Comparison of ENCODE assay signal across 21 mouse cellular contexts in the genomic region with DNA sequence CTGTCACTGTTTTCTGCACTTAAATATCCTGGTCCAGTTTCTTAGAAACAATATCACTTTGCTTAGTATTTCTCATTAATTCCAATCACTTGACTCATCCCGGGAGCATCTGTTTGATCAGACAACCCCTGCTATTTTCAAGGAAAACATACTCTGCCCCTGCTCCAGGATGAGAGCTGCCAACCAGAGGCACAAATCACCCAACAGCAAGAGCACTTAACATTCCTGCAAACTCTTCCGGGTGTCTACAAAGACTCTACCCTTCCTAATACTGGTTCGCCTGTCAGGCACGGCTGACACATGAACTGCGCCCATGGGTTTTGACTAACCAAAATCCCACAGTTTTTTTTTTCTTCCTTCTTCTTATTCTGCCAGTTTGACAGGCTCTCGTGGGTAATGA.
DNase-seq lines count a peak whose midpoint lies in the region; ATAC-seq lines count a peak whose summit lies in the region.
"Had no signal": no experiment of that assay in that cellular context is flagged by ENCODE, and none has a peak within 500 bp of the region (broad histone marks: within the 10 kb centered on the region; RNA-seq: fewer than 3 reads in every experiment).

No protein-coding gene starts in this region.

- H3K9me3 ChIP-seq in heart, embryonic 12.5 days (replicated peaks): no peaks in the 10 kb centered on the region
- H3K9me3 ChIP-seq in heart, embryonic 15.5 days (replicated peaks): no peaks in the 10 kb centered on the region
- H3K9me3 ChIP-seq: embryonic facial prominence, embryonic 10.5 days; forebrain, embryonic 15.5 days; hindbrain, embryonic 12.5 days; kidney, embryonic 15.5 days; limb, embryonic 13.5 days; liver, embryonic 13.5 days; megakaryocyte, embryonic 14.5 days; midbrain, embryonic 15.5 days; neural tube, embryonic 13.5 days had no signal

- peak; percentile 33 for DNase-seq in adrenal gland, adult 8-10 months
- no peak for DNase-seq in adrenal gland, postnatal 4 days (ENCODE audit: low spot score in 2 of 2)
- no peak for DNase-seq in heart, postnatal 25 days (ENCODE audit: low spot score)
- DNase-seq in cerebellum, postnatal 36 days: no peak
- DNase-seq in liver: no peak
- DNase-seq: cerebellum, adult 8-10 months; kidney, adult 11 months; kidney, postnatal 4 days; liver, embryonic 13.5 days; lung, embryonic 14.5 days; thymus, postnatal 25 days had no signal

- ATAC-seq in heart, embryonic 12.5 days (ENCODE audit: insufficient number of reproducible peaks, low FRiP score): no peak
- ATAC-seq in heart, embryonic 15.5 days (replicated peaks; ENCODE audit: insufficient number of reproducible peaks, insufficient read depth, low FRiP score, low read depth): 0 out of 2 replicates have a peak, but pooled peaks have one; percentile 60
- ATAC-seq: forebrain, embryonic 15.5 days; midbrain, embryonic 15.5 days had no signal

- 44% methylated on average over 6 of the region's 6 CpGs for WGBS in heart, embryonic 12.5 days
- 31% methylated on average over 6 of the region's 6 CpGs for WGBS in heart, embryonic 15.5 days

- intact Hi-C loops in heart, postnatal 25 days (cut with DNase I): no loop called here

- H3K9ac ChIP-seq in heart, embryonic 12.5 days: no peak overlapping the region
- H3K9ac ChIP-seq in heart, embryonic 15.5 days: no peak overlapping the region
- H3K9ac ChIP-seq: forebrain, embryonic 15.5 days; hindbrain, embryonic 12.5 days; kidney, embryonic 15.5 days; limb, embryonic 13.5 days; liver, embryonic 13.5 days; lung, embryonic 14.5 days; midbrain, embryonic 15.5 days; neural tube, embryonic 13.5 days had no signal

- peaks cover 28% of the 10 kb centered on the region for H3K4me1 ChIP-seq in heart, embryonic 12.5 days (replicated peaks)
- H3K4me1 ChIP-seq in heart, embryonic 15.5 days (replicated peaks): peaks cover 30% of the 10 kb centered on the region
- H3K4me1 ChIP-seq: forebrain, embryonic 15.5 days; hindbrain, embryonic 12.5 days; limb, embryonic 13.5 days; liver, embryonic 13.5 days; midbrain, embryonic 15.5 days; neural tube, embryonic 13.5 days had no signal

- no peak overlapping the region for H3K4me3 ChIP-seq in heart, embryonic 12.5 days
- H3K4me3 ChIP-seq in heart, embryonic 15.5 days: peak overlapping the region; percentile 7; the same call in 1 of the 2 replicates
- H3K4me3 ChIP-seq: embryonic facial prominence, embryonic 10.5 days; forebrain, embryonic 15.5 days; hindbrain, embryonic 12.5 days; kidney, embryonic 15.5 days; limb, embryonic 13.5 days; liver, embryonic 13.5 days; megakaryocyte, embryonic 14.5 days; midbrain, embryonic 15.5 days; neural tube, embryonic 13.5 days had no signal

- peak overlapping the region; percentile 45 for H3K4me2 ChIP-seq in heart, embryonic 12.5 days
- H3K4me2 ChIP-seq in heart, embryonic 15.5 days: peak overlapping the region; percentile 45
- H3K4me2 ChIP-seq: forebrain, embryonic 15.5 days; hindbrain, embryonic 12.5 days; kidney, embryonic 15.5 days; limb, embryonic 13.5 days; liver, embryonic 13.5 days; lung, embryonic 14.5 days; midbrain, embryonic 15.5 days; neural tube, embryonic 13.5 days had no signal

- H3K27me3 ChIP-seq in heart, embryonic 12.5 days (replicated peaks): no peaks in the 10 kb centered on the region
- no peaks in the 10 kb centered on the region for H3K27me3 ChIP-seq in heart, embryonic 15.5 days
- H3K27me3 ChIP-seq: forebrain, embryonic 15.5 days; hindbrain, embryonic 12.5 days; kidney, embryonic 15.5 days; limb, embryonic 13.5 days; liver, embryonic 13.5 days; megakaryocyte, embryonic 14.5 days; midbrain, embryonic 15.5 days; neural tube, embryonic 13.5 days had no signal

- H3K27ac ChIP-seq in heart, embryonic 12.5 days (ENCODE audit: poor library complexity, severe bottlenecking): peak overlapping the region; percentile 67; the same call in 1 of the 2 replicates
- H3K27ac ChIP-seq in heart, embryonic 15.5 days: peak overlapping the region; percentile 57
- H3K27ac ChIP-seq: embryonic facial prominence, embryonic 10.5 days; forebrain, embryonic 15.5 days; hindbrain, embryonic 12.5 days; kidney, embryonic 15.5 days; limb, embryonic 13.5 days; liver, embryonic 13.5 days; midbrain, embryonic 15.5 days; neural tube, embryonic 13.5 days had no signal

- H3K36me3 ChIP-seq in heart, embryonic 12.5 days: no peaks in the 10 kb centered on the region
- H3K36me3 ChIP-seq in heart, embryonic 15.5 days: no peaks in the 10 kb centered on the region
- H3K36me3 ChIP-seq: embryonic facial prominence, embryonic 10.5 days; forebrain, embryonic 15.5 days; hindbrain, embryonic 12.5 days; kidney, embryonic 15.5 days; limb, embryonic 13.5 days; liver, embryonic 13.5 days; midbrain, embryonic 15.5 days; neural tube, embryonic 13.5 days had no signal
